Mouse (Mus musculus): ENCODE results near the gene Ank3. TPM values are rescaled to one million over a fixed set of nuclear protein-coding genes. Genes with fewer than 3 reads are reported as not detected.

Ank3 gene
- polyA plus RNA-seq, 1 experiment from 2014 or later, result 21.6 TPM

DNA sequence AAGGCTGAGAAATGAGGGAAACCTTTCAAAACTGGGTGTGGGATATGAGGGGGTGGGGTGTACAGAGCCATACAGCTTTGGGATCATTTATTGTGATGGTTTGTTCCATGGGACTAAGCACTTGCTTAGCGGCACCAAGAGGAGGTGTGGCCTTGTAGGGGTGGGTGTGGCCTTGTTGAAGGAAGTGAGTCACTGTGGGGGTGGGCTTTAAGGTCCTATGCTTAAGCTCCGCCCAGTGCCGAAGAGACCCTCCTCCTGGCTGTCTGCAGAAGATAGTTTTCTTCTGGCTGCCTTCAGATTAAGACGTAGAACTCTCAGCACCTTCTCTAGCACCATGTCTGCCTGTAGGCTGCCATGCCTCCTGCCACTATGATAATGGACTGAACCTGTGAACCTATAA is 9.1 kb upstream of the Ank3 start:
- H3K4me1 ChIP-seq (replicated peaks; ENCODE audit: control insufficient read depth, insufficient read depth, low read length), result no peaks in the 10 kb centered on the region
- no peaks in the 10 kb centered on the region for H3K36me3 ChIP-seq (ENCODE audit: control insufficient read depth, insufficient read depth)
- ATAC-seq, result no peak
- TF ChIP-seq CTCF (IDR thresholded peaks at IDR 0.05; ENCODE audit: low read depth), result no peak
- no peaks in the 10 kb centered on the region for H3K9me3 ChIP-seq (ENCODE audit: control insufficient read depth)
- no peaks in the 10 kb centered on the region for H3K27me3 ChIP-seq (replicated peaks; ENCODE audit: control insufficient read depth, insufficient read depth, low read length)
- no peak overlapping the region for H3K4me3 ChIP-seq (ENCODE audit: low read depth, low read length)
- 96% methylated on average over 4 of the region's 4 CpGs for WGBS
- H3K27ac ChIP-seq (ENCODE audit: low read depth, low read length), result no peak overlapping the region
- H3K4me2 ChIP-seq (replicated peaks; ENCODE audit: low read depth), result no peak overlapping the region
- no peak overlapping the region for H3K9ac ChIP-seq (ENCODE audit: low read depth, low read length)

GRCm38 (mm10) chr10:69398197-69398762 is 293 bp upstream of the Ank3 start:
- Histone ChIP-seq H3K9me3 (ENCODE audit: control insufficient read depth) (no peaks in the 10 kb centered on the region), H3K27ac (ENCODE audit: low read depth, low read length) (no peak overlapping the region), H3K4me3 (ENCODE audit: low read depth, low read length) (peak overlapping the region; percentile 61), H3K4me2 (replicated peaks; ENCODE audit: low read depth) (peak overlapping the region; percentile 100), H3K27me3 (replicated peaks; ENCODE audit: control insufficient read depth, insufficient read depth, low read length) (peaks cover 22% of the 10 kb centered on the region), H3K36me3 (ENCODE audit: control insufficient read depth, insufficient read depth) (no peaks in the 10 kb centered on the region), H3K4me1 (replicated peaks; ENCODE audit: control insufficient read depth, insufficient read depth, low read length) (no peaks in the 10 kb centered on the region), H3K9ac (ENCODE audit: low read depth, low read length) (peak overlapping the region; percentile 53; the same call in 1 of the 2 replicates)
- peak; percentile 28; the same call in 1 of the 2 replicates for ATAC-seq
- WGBS, result under 1% methylated on average over 26 of the region's 26 CpGs
- TF ChIP-seq CTCF (IDR thresholded peaks at IDR 0.05; ENCODE audit: low read depth), result no peak

GRCm38 (mm10) chr10:69399814-69400385 is 1.3 kb downstream of the Ank3 start:
- WGBS, result 13% methylated on average over 17 of the region's 17 CpGs
- no peak overlapping the region for H3K27ac ChIP-seq (ENCODE audit: low read depth, low read length)
- ATAC-seq, result no peak
- peak overlapping the region; percentile 61 for H3K4me3 ChIP-seq (ENCODE audit: low read depth, low read length)
- no peak for TF ChIP-seq CTCF (IDR thresholded peaks at IDR 0.05; ENCODE audit: low read depth)
- H3K36me3 ChIP-seq (ENCODE audit: control insufficient read depth, insufficient read depth), result no peaks in the 10 kb centered on the region
- peak overlapping the region; percentile 100 for H3K4me2 ChIP-seq (replicated peaks; ENCODE audit: low read depth)
- H3K9ac ChIP-seq (ENCODE audit: low read depth, low read length), result 0 out of 2 replicates have a peak overlapping the region, but pooled peaks have one; percentile 53
- no peaks in the 10 kb centered on the region for H3K4me1 ChIP-seq (replicated peaks; ENCODE audit: control insufficient read depth, insufficient read depth, low read length)
- no peaks in the 10 kb centered on the region for H3K9me3 ChIP-seq (ENCODE audit: control insufficient read depth)
- peaks cover 22% of the 10 kb centered on the region for H3K27me3 ChIP-seq (replicated peaks; ENCODE audit: control insufficient read depth, insufficient read depth, low read length)

DNA sequence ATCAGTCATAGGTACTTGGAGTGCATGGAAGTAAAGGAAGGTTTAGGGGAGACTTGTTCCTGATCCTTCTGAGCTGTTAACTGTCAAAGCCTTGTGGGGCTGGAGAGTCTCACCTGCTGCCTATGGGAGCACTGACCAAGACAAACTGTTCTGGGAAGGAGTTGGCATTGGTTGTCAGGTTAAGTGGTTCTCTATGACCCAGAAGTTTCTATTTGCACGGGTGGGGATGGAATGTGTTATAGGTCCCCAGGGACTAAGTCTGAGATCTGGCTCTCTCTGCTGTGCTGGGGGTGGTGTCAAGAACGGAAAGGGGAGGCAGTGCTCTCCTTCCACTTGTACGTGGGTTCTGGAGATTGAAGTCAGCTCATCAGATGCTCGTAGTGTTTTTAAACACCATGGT is 6.9 kb downstream of the Ank3 start:
- WGBS, result 69% methylated on average over 4 of the region's 4 CpGs
- Histone ChIP-seq H3K4me2 (replicated peaks; ENCODE audit: low read depth) (no peak overlapping the region), H3K9ac (ENCODE audit: low read depth, low read length) (no peak overlapping the region), H3K4me1 (replicated peaks; ENCODE audit: control insufficient read depth, insufficient read depth, low read length) (no peaks in the 10 kb centered on the region), H3K27me3 (replicated peaks; ENCODE audit: control insufficient read depth, insufficient read depth, low read length) (peaks cover 1% of the 10 kb centered on the region; the same call in 1 of the 2 replicates), H3K36me3 (ENCODE audit: control insufficient read depth, insufficient read depth) (no peaks in the 10 kb centered on the region), H3K4me3 (ENCODE audit: low read depth, low read length) (no peak overlapping the region), H3K9me3 (ENCODE audit: control insufficient read depth) (no peaks in the 10 kb centered on the region), H3K27ac (ENCODE audit: low read depth, low read length) (no peak overlapping the region)
- no peak for ATAC-seq
- TF ChIP-seq CTCF (IDR thresholded peaks at IDR 0.05; ENCODE audit: low read depth), result no peak

DNA sequence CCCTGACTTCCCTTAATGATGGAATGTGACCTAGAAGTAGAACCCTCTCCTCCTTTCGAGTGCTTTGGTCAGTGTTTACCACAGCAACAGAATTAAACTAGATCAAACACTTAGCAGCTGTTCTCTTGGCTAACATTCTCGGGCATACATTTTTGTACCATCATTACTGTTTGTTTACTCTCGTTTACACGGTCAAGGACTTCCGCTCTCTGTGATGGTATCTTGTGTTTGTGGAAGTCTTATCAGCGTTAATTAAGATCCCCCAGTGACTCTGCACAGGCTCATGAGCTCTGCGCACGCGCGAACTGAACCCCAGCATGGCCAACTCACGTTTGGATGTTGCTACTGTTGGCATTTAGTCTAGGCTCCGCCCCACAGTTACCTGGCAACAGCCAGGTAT is 16.3 kb downstream of the Ank3 start:
- no peak for TF ChIP-seq CTCF (IDR thresholded peaks at IDR 0.05; ENCODE audit: low read depth)
- Histone ChIP-seq H3K4me2 (replicated peaks; ENCODE audit: low read depth) (no peak overlapping the region), H3K4me3 (ENCODE audit: low read depth, low read length) (no peak overlapping the region), H3K27ac (ENCODE audit: low read depth, low read length) (no peak overlapping the region), H3K27me3 (replicated peaks; ENCODE audit: control insufficient read depth, insufficient read depth, low read length) (no peaks in the 10 kb centered on the region), H3K9ac (ENCODE audit: low read depth, low read length) (no peak overlapping the region), H3K9me3 (ENCODE audit: control insufficient read depth) (no peaks in the 10 kb centered on the region), H3K4me1 (replicated peaks; ENCODE audit: control insufficient read depth, insufficient read depth, low read length) (no peaks in the 10 kb centered on the region), H3K36me3 (ENCODE audit: control insufficient read depth, insufficient read depth) (no peaks in the 10 kb centered on the region)
- no peak for ATAC-seq
- WGBS, result 29% methylated on average over 12 of the region's 12 CpGs

DNA sequence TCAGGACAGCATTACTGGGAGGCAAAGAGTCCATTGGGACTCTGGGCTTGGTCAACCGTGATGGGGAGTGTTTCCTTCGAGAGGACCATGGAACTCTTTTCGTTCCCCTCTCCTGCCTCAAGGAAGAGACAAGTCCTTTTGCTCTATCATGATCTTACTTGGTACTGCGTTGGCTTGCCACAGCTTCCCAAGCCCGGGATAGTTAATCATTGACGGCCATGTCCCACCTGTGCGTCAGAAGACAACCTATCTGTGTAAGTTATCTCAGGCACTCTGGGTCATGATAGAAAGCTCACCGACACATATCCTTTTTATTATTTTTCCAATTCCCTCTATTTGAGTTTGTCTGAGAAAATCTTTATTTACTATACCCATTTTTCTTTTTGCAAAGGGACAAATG is 20.1 kb downstream of the Ank3 start:
- no peak for ATAC-seq
- TF ChIP-seq CTCF (IDR thresholded peaks at IDR 0.05; ENCODE audit: low read depth), result no peak

More for the DNA sequence above, 20.1 kb downstream of the Ank3 start:
- Histone ChIP-seq H3K27me3 (replicated peaks; ENCODE audit: control insufficient read depth, insufficient read depth, low read length) (no peaks in the 10 kb centered on the region), H3K9me3 (ENCODE audit: control insufficient read depth) (no peaks in the 10 kb centered on the region), H3K4me1 (replicated peaks; ENCODE audit: control insufficient read depth, insufficient read depth, low read length) (no peaks in the 10 kb centered on the region), H3K4me2 (replicated peaks; ENCODE audit: low read depth) (no peak overlapping the region), H3K9ac (ENCODE audit: low read depth, low read length) (no peak overlapping the region), H3K36me3 (ENCODE audit: control insufficient read depth, insufficient read depth) (no peaks in the 10 kb centered on the region), H3K27ac (ENCODE audit: low read depth, low read length) (no peak overlapping the region), H3K4me3 (ENCODE audit: low read depth, low read length) (no peak overlapping the region)
- WGBS, result 39% methylated on average over 8 of the region's 8 CpGs

Data from intestine, postnatal 0 days (tissue).